Mouse (Mus musculus): ENCODE data around the gene Trip6.

GRCm38 (mm10) chr5:137334317-137334716 is 20.1 kb upstream of the Trip6 start:
- no peak for TF ChIP-seq CTCF (IDR thresholded peaks at IDR 0.05; ENCODE audit: low read depth)
- TF ChIP-seq EP300 (IDR thresholded peaks at IDR 0.05; ENCODE audit: low read depth): no peak
